ENCODE assay signal across 8 mouse cellular contexts in the genomic region with DNA sequence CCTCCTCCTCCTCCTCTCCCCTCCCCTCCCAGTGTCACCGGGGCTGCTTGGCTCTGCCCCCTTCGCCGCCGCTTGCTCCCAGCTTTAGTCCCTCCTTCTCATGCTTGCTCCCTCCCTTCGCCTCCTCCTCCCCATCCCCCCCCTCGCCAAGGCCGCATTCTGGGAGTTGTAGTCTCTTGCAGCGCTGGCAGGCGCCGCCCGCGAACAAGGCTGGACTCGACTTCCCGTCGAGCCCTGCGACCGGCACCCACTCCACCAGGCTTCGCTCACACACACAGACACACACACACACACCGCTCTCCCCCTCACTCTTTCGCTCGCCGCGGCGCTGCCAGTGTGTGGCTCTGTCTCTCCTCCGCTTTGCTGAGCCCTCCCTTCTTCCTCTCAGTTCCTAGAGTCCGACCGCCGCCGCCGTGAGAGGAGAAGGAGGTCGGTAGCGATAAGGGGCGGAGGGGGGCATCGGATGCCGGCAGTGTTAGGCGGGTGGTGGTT. TPM values are rescaled to one million over a fixed set of nuclear protein-coding genes. Genes with fewer than 3 reads are reported as not detected.
DNase-seq lines count a peak whose midpoint lies in the region; ATAC-seq and TF ChIP-seq lines count a peak whose summit lies in the region.

No protein-coding gene starts in this region.

- no peaks in the 10 kb centered on the region for H3K36me3 ChIP-seq in embryonic facial prominence, embryonic 15.5 days
- no peaks in the 10 kb centered on the region for H3K36me3 ChIP-seq in limb, embryonic 14.5 days (ENCODE audit: control insufficient read depth, insufficient read depth, low read length)
- no peaks in the 10 kb centered on the region for H3K36me3 ChIP-seq in midbrain, postnatal 0 days (ENCODE audit: insufficient read depth, low read length)

- H3K9ac ChIP-seq in embryonic facial prominence, embryonic 15.5 days, result 0 out of 2 replicates have a peak overlapping the region, but pooled peaks have one; percentile 15
- H3K9ac ChIP-seq in limb, embryonic 14.5 days (ENCODE audit: low read depth, low read length, severe bottlenecking), result peak overlapping the region; percentile 61
- H3K9ac ChIP-seq in midbrain, postnatal 0 days (replicated peaks; ENCODE audit: low read length, poor library complexity, severe bottlenecking), result peak overlapping the region; percentile 61; the same call in 1 of the 2 replicates

- H3K27ac ChIP-seq in bone marrow, adult 2 months (ENCODE audit: control insufficient read depth, insufficient read depth, low read depth, low read length, poor library complexity), result peak overlapping the region; percentile 81
- peak overlapping the region; percentile 73 for H3K27ac ChIP-seq in embryonic facial prominence, embryonic 15.5 days (replicated peaks)
- H3K27ac ChIP-seq in limb, embryonic 14.5 days (replicated peaks; ENCODE audit: low read depth, low read length), result peak overlapping the region; percentile 52; the same call in 1 of the 2 replicates
- H3K27ac ChIP-seq in midbrain, postnatal 0 days (ENCODE audit: low read depth, low read length), result peak overlapping the region; percentile 74

- peak overlapping the region; percentile 76 for H3K4me2 ChIP-seq in embryonic facial prominence, embryonic 15.5 days (replicated peaks)
- H3K4me2 ChIP-seq in limb, embryonic 14.5 days (replicated peaks; ENCODE audit: low read depth, low read length, severe bottlenecking), result peak overlapping the region; percentile 68
- peak overlapping the region; percentile 76 for H3K4me2 ChIP-seq in midbrain, postnatal 0 days (ENCODE audit: low read depth, low read length, poor library complexity, severe bottlenecking)

- H3K4me1 ChIP-seq in bone marrow, adult 2 months (ENCODE audit: control insufficient read depth, insufficient read depth, low read length), result no peaks in the 10 kb centered on the region
- H3K4me1 ChIP-seq in embryonic facial prominence, embryonic 15.5 days, result 0 out of 2 replicates have a peak, but pooled peaks cover 5% of the 10 kb centered on the region
- 0 out of 2 replicates have a peak, but pooled peaks cover 5% of the 10 kb centered on the region for H3K4me1 ChIP-seq in limb, embryonic 14.5 days (ENCODE audit: control insufficient read depth, insufficient read depth, low read length)
- no peaks in the 10 kb centered on the region for H3K4me1 ChIP-seq in midbrain, postnatal 0 days (ENCODE audit: insufficient read depth, low read length)

- no peaks in the 10 kb centered on the region for H3K9me3 ChIP-seq in embryonic facial prominence, embryonic 15.5 days (replicated peaks)
- no peaks in the 10 kb centered on the region for H3K9me3 ChIP-seq in limb, embryonic 14.5 days (ENCODE audit: control insufficient read depth, low read length)
- H3K9me3 ChIP-seq in midbrain, postnatal 0 days (ENCODE audit: low read length), result no peaks in the 10 kb centered on the region

- TF ChIP-seq POLR2A in bone marrow, adult 2 months (IDR thresholded peaks at IDR 0.05; ENCODE audit: borderline replicate concordance, control insufficient read depth, low read depth, low read length), result peak; percentile 91
- peak; percentile 56; the same call in 1 of the 2 replicates for TF ChIP-seq POLR2A in limb, embryonic 14.5 days (IDR thresholded peaks at IDR 0.05; ENCODE audit: borderline replicate concordance, extremely low read depth, insufficient read depth, insufficient read length)

- WGBS in bone marrow, adult 2 months, result 11% methylated on average over 31 of the region's 36 CpGs
- WGBS in embryonic facial prominence, embryonic 15.5 days, result 15% methylated on average over 27 of the region's 36 CpGs
- WGBS in limb, embryonic 14.5 days, result 13% methylated on average over 30 of the region's 36 CpGs
- WGBS in midbrain, postnatal 0 days, result 15% methylated on average over 32 of the region's 36 CpGs

- no peak for TF ChIP-seq CTCF in bone marrow, adult 2 months (IDR thresholded peaks at IDR 0.05; ENCODE audit: control insufficient read depth, insufficient read depth, low read length)
- peak; percentile 29 for TF ChIP-seq CTCF in midbrain, postnatal 0 days (IDR thresholded peaks at IDR 0.05)

- peak overlapping the region; percentile 84 for H3K4me3 ChIP-seq in bone marrow, adult 2 months (replicated peaks; ENCODE audit: control insufficient read depth, low read depth, low read length)
- peak overlapping the region; percentile 56 for H3K4me3 ChIP-seq in embryonic facial prominence, embryonic 15.5 days (replicated peaks)
- peak overlapping the region; percentile 52 for H3K4me3 ChIP-seq in limb, embryonic 14.5 days (replicated peaks; ENCODE audit: low read length)
- peak overlapping the region; percentile 59 for H3K4me3 ChIP-seq in midbrain, postnatal 0 days (ENCODE audit: low read depth, low read length)

- no peaks in the 10 kb centered on the region for H3K27me3 ChIP-seq in embryonic facial prominence, embryonic 15.5 days
- H3K27me3 ChIP-seq in limb, embryonic 14.5 days (ENCODE audit: control insufficient read depth, insufficient read depth, low read length), result no peaks in the 10 kb centered on the region
- H3K27me3 ChIP-seq in midbrain, postnatal 0 days (ENCODE audit: insufficient read depth, low read length), result no peaks in the 10 kb centered on the region

- ATAC-seq in embryonic facial prominence, embryonic 15.5 days (ENCODE audit: insufficient number of reproducible peaks, low FRiP score, low TSS enrichment, low read depth), result peak; percentile 92
- ATAC-seq in limb, embryonic 14.5 days (ENCODE audit: low FRiP score, low read depth), result peak; percentile 87
- peak; percentile 93 for ATAC-seq in midbrain, postnatal 0 days (ENCODE audit: low FRiP score)

- peak; percentile 96 for DNase-seq in 416B (ENCODE audit: low read depth)
- DNase-seq in heart, adult 8-10 months (ENCODE audit: low spot score), result peak; percentile 81
- peak; percentile 90 for DNase-seq in kidney, adult 9 months
- peak; percentile 80 for DNase-seq in limb, embryonic 14.5 days (ENCODE audit: low spot score)
- DNase-seq in midbrain, postnatal 0 days (ENCODE audit: low spot score), result peak; percentile 94
- peak; percentile 72 to 73 for DNase-seq in spleen, postnatal 14 days (ENCODE audit: low spot score in 2 of 2)

RNA-seq across cellular contexts. Expression of gene Bcorl1, which starts 2.3 kb away (rescaled TPM):
- polyA plus RNA-seq in bone marrow, adult 2 months (2011; ENCODE audit: insufficient read depth, insufficient read length, low replicate concordance, missing spikeins), result 15.3 and 27.3 TPM in 2 replicates
- 5.3 and 5.5 TPM in 2 replicates for polyA plus RNA-seq in embryonic facial prominence, embryonic 15.5 days (2015; fragmentation: Nextera tagmentation; extraction: Ambion mirVana)
- total RNA-seq in heart, adult 8-10 months (2022), result 1 to 10 TPM; 4.9 to 6.1 (median 5.5) TPM
- polyA plus RNA-seq in limb, embryonic 14.5 days (2012; rRNA removed), result 7.9 and 8.6 TPM in 2 replicates
- polyA plus RNA-seq in limb, embryonic 14.5 days (2014; fragmentation: Nextera tagmentation; extraction: Ambion mirVana), result 6.8 and 6.9 TPM in 2 replicates
- total RNA-seq in midbrain, postnatal 0 days (2014; rRNA removed), result 10.5 and 13.5 TPM in 2 replicates
- 4.6 and 4.7 TPM in 2 replicates for polyA plus RNA-seq in midbrain, postnatal 0 days (2015; fragmentation: Nextera tagmentation; extraction: Ambion mirVana)

Comparison
In these comparisons a context has a peak if more than half of its experiments do, and no peak if none do; other contexts are left out.
1. Peak in every context shown above with its lines: DNase-seq, ATAC-seq, H3K4me3 ChIP-seq and H3K27ac ChIP-seq.